Mouse (Mus musculus): ENCODE measurements around the gene Naa38.

The Naa38 gene

DNA sequence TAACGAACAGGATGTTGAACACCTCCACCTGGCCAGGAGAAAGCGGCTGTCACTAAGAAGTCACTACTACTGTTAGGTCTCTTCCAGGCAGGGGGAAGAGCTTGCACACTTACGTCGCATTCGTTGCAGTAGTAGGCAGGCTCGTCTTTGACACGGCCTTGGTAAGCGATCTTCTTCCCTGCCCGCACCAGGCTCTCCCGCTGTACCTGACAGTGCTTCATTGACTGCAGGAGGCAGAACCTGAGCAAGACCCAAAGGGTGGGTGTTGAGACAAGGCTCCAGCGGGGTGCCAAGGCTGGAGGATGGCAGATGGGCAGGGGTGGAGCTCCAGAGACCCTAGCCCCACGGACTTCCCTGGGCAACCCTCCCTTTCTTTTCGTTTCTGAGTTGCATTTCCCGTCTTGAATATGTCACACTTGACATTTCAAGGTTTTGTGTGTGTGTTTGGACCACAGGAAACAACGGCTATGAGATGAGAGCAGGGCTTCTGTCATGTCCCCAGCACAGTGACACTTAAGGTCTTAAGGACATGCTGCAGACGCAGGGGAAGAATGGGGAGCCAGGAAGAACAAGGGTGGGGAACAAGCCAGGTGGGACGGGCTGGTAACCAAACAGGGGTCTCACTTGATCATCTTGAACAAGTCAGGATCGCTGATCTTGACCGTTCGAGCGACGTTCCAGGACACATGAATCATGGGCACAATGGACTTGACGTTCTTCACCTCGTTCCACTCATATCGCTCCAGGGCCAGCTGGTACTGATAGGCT, 5.0 kb downstream of the Naa38 start:
- no peak for DNase-seq (ENCODE audit: low read depth, low spot score)

- DNase-seq (ENCODE audit: low read depth, low spot score), result peak; percentile 76
Measured at GRCm38 (mm10) chr11:69401210-69401637, 5.9 kb downstream of the Naa38 start.

GRCm38 (mm10) chr11:69401987-69402386, 6.7 kb downstream of the Naa38 start:
- no peak for DNase-seq (ENCODE audit: low read depth, low spot score)

DNA sequence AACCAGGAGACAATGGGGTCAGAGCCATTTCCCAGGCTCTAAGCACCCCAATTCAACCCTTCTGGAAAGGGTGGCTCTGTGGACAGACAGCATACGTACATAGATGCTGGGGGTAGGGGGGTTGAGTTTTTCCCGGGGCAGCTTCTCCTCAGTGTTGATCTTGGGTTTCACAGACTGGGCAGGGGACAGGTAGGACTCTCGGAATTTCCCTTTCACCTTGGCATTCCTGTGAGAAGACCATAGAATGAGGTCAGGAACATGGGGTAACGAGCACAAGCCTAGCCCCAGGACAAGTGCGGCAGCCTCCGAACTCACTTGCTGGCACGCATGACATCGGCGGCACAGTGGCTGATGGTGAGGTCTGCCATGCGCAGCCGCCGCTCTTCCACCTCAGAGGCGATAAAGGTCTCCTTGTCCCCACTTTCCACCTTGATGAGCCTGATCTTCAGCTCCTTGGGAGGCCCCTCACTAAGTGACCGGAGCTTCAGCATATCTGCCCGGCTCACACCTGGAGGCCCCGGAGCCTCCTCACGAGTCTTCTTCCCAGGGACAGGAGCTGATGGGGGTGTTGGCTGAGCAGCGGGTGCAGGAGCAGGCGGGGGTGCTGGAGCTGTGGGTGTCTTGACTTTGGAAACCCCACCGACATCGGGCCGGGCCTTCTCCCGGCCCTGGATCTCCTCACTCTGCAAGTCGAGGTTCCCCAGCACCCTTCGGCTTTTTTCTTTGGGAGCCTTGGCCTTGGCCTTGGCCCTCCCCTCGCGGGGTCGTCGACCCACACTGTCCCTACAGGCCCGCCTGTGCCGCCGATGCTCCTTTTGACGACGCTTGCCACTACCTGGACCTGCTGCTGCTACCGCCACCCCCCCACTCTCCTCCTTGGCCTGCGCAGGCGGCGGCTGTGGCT, 8.7 kb downstream of the Naa38 start:
- DNase-seq (ENCODE audit: low read depth, low spot score), result no peak

GRCm38 (mm10) chr11:69404595-69405396, 9.5 kb downstream of the Naa38 start:
- DNase-seq (ENCODE audit: low read depth, low spot score), result no peak

- DNase-seq (ENCODE audit: low read depth, low spot score), result no peak
Measured at GRCm38 (mm10) chr11:69405397-69406200, 10.3 kb downstream of the Naa38 start.

- no peak for DNase-seq (ENCODE audit: low read depth, low spot score)
Measured at GRCm38 (mm10) chr11:69406282-69406681, 11.0 kb downstream of the Naa38 start.

DNA sequence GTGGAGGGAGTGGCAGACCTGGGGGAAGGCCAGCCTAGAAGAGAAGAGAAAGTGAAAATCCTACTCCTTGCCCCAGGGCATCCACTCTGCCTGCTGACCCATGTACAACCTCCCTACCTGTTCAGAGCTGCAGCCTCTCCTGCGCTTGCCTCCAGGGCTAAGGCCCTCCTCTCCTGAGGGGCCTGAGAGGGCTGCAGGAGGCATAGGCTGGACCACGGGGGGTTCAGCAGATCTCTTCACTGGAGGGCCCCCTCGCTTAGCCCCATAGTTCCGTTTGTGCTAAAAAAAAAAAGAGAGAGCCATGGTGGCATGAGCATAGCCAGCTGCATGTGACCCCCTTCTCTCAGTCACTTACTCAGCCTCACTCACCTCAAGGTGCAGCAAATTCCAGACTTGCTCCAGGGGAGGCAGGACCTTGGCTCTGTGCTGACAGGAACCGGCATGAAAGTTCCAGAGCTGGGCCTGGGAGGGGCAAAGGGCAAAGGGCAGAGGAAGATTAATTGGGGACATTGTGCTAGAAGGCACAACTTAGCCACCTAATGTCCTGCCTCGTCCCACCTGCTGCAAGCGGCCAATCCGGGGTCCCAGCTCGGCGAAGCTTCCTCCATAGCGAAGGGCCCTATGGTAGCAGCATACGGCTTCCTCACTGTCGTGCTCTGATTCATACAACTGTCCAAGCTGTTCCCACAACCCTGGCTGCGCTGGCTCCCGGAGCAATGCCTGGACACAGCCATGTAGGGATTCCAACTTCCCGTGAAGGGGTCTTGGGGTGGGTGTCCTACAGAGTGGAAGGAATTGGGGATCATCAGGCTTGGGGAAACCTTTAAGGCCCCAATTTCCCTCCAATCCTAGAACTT, 11.8 kb downstream of the Naa38 start:
- DNase-seq (ENCODE audit: low read depth, low spot score), result no peak

DNA sequence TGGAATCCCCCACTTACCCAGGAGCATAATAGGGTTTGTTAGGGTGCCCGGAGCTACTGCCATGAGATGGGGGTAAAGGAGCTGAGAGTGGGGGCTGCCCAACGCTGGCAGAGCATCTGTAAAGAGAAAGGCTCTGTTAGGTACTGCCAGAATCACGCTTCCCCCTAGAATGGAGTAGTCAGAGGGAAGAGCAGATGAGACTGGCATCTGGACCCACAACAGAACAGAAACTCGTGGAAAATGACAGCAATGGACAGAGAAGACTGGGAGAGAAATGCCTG, 12.4 kb downstream of the Naa38 start:
- DNase-seq (ENCODE audit: low read depth, low spot score), result no peak

DNA sequence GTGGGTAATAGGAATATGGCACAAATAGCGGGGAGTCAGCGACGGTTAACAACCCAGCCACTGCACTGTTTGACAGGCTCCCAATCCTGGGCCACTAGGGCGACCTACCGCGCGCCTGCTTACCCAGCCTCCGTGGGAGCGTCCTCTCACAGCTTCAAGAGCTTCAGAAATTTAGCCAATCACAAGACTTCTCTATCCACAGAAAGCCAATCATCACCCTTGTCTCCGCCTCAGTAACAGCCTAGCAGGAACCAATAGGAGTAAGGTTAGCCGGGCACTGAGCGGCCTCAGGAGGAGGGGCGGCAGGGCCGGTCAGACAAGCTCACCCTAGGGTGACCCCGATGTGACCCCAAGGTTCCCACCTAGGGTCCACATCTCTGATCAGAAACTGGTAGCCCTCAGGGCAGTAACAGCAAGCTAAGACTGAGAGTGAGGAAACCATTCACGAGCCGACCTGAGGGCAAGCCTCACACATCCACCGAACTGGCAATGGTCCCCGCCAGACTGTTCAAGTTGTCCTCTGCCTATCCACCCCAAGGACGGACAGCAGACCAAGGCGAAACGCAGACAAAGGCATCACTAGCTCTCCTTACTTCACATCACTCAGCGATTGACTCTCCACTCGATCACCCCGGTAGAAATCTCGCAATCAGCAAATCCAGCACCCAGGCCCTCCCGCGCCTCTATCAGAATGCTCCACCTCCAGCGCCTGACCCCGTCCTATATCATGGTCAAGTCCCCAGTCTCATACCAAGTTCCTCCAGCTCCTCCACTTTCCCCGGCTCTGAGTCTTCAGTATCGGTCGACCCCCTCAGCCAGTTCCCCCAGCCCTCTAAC, 13.5 kb downstream of the Naa38 start:
- peak; percentile 97 for DNase-seq (ENCODE audit: low read depth, low spot score)

- DNase-seq (ENCODE audit: low read depth, low spot score), result peak; percentile 83
Measured at GRCm38 (mm10) chr11:69409378-69410044, 14.2 kb downstream of the Naa38 start.

GRCm38 (mm10) chr11:69410045-69410309, 14.7 kb downstream of the Naa38 start:
- DNase-seq (ENCODE audit: low read depth, low spot score), result no peak

GRCm38 (mm10) chr11:69410310-69411072, 15.2 kb downstream of the Naa38 start:
- peak; percentile 84 for DNase-seq (ENCODE audit: low read depth, low spot score)

DNA sequence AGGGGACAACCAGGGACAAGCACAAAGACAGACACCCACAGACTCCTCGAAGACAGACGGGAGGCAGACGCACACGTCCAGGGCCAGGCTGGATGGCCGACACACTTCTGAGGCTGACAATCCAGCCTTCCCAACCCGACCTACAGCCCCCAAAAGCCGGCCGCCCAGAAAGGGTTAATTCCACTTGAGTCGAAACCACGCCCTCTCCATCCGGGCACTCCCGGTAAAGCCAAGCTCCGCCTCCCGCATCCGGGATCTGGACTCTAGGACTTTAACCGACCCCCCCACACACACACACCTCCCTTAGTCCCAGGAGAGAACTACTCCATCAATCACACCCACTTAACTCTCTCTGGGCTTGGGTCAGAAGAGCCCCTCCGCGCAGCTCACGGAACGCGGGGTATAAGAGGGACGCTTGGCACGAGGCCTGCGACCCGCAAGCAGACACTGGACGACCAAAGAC, 15.8 kb downstream of the Naa38 start:
- peak; percentile 97 for DNase-seq (ENCODE audit: low read depth, low spot score)

- peak; percentile 79 for DNase-seq (ENCODE audit: low read depth, low spot score)
Measured at GRCm38 (mm10) chr11:69411538-69412203, 16.4 kb downstream of the Naa38 start.

DNA sequence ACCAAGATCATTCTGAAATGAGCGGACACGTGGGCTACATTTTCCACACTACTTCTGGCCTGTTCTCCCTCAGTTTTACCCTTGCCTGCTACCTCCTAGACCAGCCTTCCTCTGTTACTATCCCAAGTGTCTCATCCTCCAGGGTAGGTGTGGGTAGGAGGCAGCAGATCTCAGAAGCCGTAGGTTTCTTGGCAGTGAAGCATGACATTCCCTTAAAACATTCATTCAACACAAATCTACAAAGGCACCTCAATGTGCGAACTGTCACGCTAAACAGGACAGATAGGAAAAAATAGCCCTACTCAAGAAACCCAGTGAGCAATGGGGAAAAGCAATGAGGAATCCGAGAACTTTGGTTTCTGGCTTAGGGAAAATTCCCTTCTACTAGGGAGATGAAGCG, 17.3 kb downstream of the Naa38 start:
- DNase-seq (ENCODE audit: low read depth, low spot score), result peak; percentile 9
